Mouse (Mus musculus) megakaryocyte, embryonic 14.5 days (primary cell): ENCODE measurements around the gene Cdyl.

Source experiments
- FLI1 ChIP-seq: IDR thresholded peaks from 2 replicates; pipeline ENCODE4 v1.6.1; 2012; ENCODE audit warnings: low read length, inconsistent platforms, mixed read lengths
- GATA1 ChIP-seq: IDR thresholded peaks from 3 replicates; pipeline ENCODE4 v1.6.1; 2012; ENCODE audit warnings: mixed read lengths, low read length, inconsistent platforms, borderline replicate concordance

DNA sequence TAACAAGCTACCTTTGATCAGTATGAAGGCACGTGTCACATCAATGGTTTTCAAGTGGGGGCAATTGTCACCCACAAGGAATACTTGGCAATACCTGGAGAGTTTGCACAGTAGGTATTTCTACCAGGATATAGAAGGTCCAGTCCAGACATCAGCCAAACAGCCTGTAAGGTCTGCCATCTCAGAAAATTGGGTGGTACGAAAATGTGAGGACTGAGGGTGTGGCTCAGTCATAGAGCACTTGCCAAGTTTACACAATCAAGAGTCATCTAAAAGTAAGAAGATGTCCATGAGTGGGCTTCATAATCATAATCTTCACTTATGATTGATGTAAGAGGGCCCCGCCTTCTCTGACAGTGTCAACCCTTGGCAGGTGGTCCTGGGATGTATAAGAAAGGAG is 29.9 kb downstream of the Cdyl start:
- TF ChIP-seq GATA1 (no peak), FLI1 (no peak)
